Mouse (Mus musculus): ENCODE data around the gene Rpl10. TPM values are rescaled to one million over a fixed set of nuclear protein-coding genes. Genes with fewer than 3 reads are reported as not detected.

The Rpl10 gene
- total and polyA plus RNA-seq, 2 experiments: 1,030 to 1,181 TPM

DNA sequence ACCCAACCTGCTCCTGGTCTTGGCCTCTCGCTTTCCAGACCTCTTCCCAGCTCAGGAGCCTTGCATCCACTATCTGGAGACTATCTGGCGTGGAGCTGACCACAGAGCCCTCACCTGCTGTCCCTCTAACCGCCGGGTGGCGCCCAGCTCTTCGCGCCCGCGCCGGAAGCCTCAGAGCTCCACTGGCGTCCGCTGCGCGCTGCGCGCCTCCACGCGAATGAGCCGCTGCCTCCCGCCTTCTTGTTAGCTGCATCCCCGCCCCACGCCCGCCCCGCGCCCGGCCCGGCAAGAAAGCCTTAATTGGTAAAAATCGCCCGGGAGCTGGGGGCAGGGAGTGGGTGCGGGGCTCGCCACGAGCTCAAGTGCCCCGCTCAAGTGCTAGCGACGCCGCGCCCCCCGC lies 21.0 kb upstream of the Rpl10 start, which contains the start of gene Flna:
Gene Flna, minus strand, starts transcription at position 206 of the 400 bp plus-strand sequence.
- no peaks in the 10 kb centered on the region for H3K36me3 ChIP-seq (ENCODE audit: control insufficient read depth, insufficient read depth, low read length)
- TF ChIP-seq POLR2A (IDR thresholded peaks at IDR 0.05; ENCODE audit: extremely low read depth, insufficient read depth, low read length) (no peak), CTCF (IDR thresholded peaks at IDR 0.05; ENCODE audit: low read depth, low read length) (peak; percentile 58)
- H3K27me3 ChIP-seq (ENCODE audit: control insufficient read depth, insufficient read depth, low read length): no peaks in the 10 kb centered on the region
- no peaks in the 10 kb centered on the region for H3K79me2 ChIP-seq (ENCODE audit: control insufficient read depth, insufficient read depth, low read length)
- DNase-seq (ENCODE audit: extremely low read depth, low read depth, low spot score): no peak
- 0 out of 2 replicates have a peak within 1 kb of the TSS, but pooled peaks have one; percentile 8 for H3K27ac ChIP-seq (replicated peaks; ENCODE audit: insufficient read depth, low read depth, low read length)
- H3K4me1 ChIP-seq (ENCODE audit: control insufficient read depth, insufficient read depth, low read length): peaks cover 3% of the 10 kb centered on the region; the same call in 1 of the 2 replicates
- peak within 1 kb of the TSS; percentile 66 for H3K9ac ChIP-seq (ENCODE audit: low read depth, low read length)
- H3K4me3 ChIP-seq (ENCODE audit: insufficient read depth, low read depth, low read length): peak within 1 kb of the TSS; percentile 50
- WGBS: 2% methylated on average over 20 of the region's 38 CpGs

DNA sequence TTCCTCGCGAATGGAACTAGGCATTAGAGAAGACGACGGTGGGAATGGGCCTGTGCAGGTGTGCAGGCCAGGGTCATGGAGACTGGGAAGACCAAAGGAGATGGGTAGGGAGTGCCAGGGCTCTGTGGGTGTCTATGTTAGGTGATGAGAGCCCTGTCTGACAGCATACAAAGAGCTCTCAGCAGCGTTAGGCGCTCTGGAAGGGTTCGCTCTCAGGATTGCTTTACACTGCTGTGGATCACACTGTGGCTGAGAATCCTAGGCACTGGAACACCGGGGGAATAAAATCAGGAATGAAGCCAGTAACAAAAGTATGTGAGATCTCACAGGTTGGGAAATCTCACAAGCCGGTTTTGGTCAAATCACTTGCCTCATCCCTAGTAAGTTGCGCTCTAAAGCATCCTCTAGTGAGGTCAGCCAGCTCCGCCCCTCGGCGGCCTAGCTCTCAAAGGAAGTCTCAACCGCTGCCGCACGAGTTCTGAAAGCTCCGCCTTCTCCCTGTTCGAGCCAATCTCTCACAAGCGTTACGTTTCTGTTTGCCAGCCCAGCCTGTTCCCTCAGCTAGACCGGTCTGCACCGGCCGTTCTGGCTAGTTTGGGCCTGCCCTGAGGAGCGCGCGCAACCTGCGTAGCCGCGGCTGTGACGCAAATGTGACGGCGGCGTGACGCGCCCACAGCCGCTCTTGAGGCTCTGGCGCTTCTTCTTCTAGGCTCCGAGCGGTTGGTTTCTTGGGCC lies 16.3 kb upstream of the Rpl10 start, which contains the start of gene Emd:
Gene Emd, plus strand, starts transcription at position 535 of the 735 bp plus-strand sequence.
- peaks cover 5% of the 10 kb centered on the region; the same call in 1 of the 2 replicates for H3K4me1 ChIP-seq (ENCODE audit: control insufficient read depth, insufficient read depth, low read length)
- H3K27me3 ChIP-seq (ENCODE audit: control insufficient read depth, insufficient read depth, low read length): no peaks in the 10 kb centered on the region
- TF ChIP-seq POLR2A (IDR thresholded peaks at IDR 0.05; ENCODE audit: extremely low read depth, insufficient read depth, low read length): 0 out of 2 replicates have a peak, but pooled peaks have one; percentile 49
- TF ChIP-seq CTCF (IDR thresholded peaks at IDR 0.05; ENCODE audit: low read depth, low read length): no peak
- peak within 1 kb of the TSS; percentile 82 for H3K9ac ChIP-seq (ENCODE audit: low read depth, low read length)
- DNase-seq (ENCODE audit: extremely low read depth, low read depth, low spot score): peak; percentile 91
- 11% methylated on average over 39 of the region's 39 CpGs for WGBS
- H3K36me3 ChIP-seq (ENCODE audit: control insufficient read depth, insufficient read depth, low read length): peaks cover 3% of the 10 kb centered on the region; the same call in 1 of the 2 replicates
- no peaks in the 10 kb centered on the region for H3K79me2 ChIP-seq (ENCODE audit: control insufficient read depth, insufficient read depth, low read length)
- peak within 1 kb of the TSS; percentile 83 for H3K4me3 ChIP-seq (ENCODE audit: insufficient read depth, low read depth, low read length)
- H3K27ac ChIP-seq (replicated peaks; ENCODE audit: insufficient read depth, low read depth, low read length): peak within 1 kb of the TSS; percentile 68

DNA sequence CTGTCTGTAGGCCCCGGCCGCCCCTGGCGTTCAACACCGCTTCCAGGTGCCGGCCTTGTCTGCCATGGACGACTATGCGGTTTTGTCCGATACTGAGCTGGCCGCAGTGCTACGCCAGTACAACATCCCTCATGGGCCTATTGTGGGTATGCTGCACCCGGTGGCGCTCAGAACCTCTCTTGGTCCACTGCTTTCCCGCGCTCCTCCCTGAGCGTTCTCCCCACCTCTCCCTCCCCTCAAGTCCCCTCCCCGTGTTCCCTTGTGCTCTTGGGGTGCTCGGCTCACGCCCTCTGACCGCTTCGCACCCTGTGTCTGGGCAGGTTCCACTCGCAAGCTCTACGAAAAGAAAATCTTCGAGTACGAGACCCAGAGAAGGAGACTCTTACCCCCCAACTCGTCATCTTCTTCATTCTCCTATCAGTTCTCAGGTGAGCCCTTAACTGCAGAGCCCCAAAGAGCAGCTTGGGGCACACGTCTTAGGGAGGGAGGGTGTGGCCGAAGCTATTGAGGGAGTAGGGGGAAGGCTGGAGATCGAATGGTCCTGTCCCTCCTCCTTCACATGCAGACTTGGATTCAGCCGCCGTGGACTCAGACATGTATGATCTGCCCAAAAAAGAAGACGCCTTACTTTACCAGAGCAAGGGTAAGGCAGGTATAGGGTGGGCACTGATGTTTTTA lies 15.6 kb upstream of the Rpl10 start:
- Histone ChIP-seq H3K27ac (replicated peaks; ENCODE audit: insufficient read depth, low read depth, low read length) (peak overlapping the region; percentile 68), H3K27me3 (ENCODE audit: control insufficient read depth, insufficient read depth, low read length) (no peaks in the 10 kb centered on the region), H3K9ac (ENCODE audit: low read depth, low read length) (peak overlapping the region; percentile 82), H3K4me3 (ENCODE audit: insufficient read depth, low read depth, low read length) (peak overlapping the region; percentile 83), H3K4me1 (ENCODE audit: control insufficient read depth, insufficient read depth, low read length) (peaks cover 4% of the 10 kb centered on the region; the same call in 1 of the 2 replicates), H3K79me2 (ENCODE audit: control insufficient read depth, insufficient read depth, low read length) (no peaks in the 10 kb centered on the region), H3K36me3 (ENCODE audit: control insufficient read depth, insufficient read depth, low read length) (peaks cover 3% of the 10 kb centered on the region; the same call in 1 of the 2 replicates)
- no peak for DNase-seq (ENCODE audit: extremely low read depth, low read depth, low spot score)
- WGBS: 3% methylated on average over 28 of the region's 31 CpGs
- TF ChIP-seq CTCF (IDR thresholded peaks at IDR 0.05; ENCODE audit: low read depth, low read length) (no peak), POLR2A (IDR thresholded peaks at IDR 0.05; ENCODE audit: extremely low read depth, insufficient read depth, low read length) (no peak)

DNA sequence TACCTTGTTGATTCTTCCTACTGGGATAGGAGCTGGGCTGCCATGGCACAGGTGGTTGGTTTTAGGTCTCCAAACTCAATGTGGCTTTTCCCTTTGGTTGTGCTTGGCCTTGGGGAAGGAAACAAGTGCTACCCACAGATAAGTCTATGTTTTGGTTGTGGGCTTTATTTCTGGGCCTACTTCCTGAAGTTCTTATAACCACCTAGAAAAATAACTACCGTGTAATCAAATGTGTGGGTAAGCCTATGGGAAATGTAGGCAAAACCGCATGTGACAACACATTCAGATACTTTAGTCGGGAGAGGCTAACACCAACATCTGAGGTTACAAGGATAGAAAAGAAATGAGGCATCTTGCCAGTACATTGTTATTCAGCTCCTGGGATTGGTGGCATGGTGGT lies 12.9 kb upstream of the Rpl10 start:
- H3K4me1 ChIP-seq (ENCODE audit: control insufficient read depth, insufficient read depth, low read length): 0 out of 2 replicates have a peak, but pooled peaks cover 3% of the 10 kb centered on the region
- H3K27me3 ChIP-seq (ENCODE audit: control insufficient read depth, insufficient read depth, low read length): no peaks in the 10 kb centered on the region
- peaks cover 3% of the 10 kb centered on the region; the same call in 1 of the 2 replicates for H3K36me3 ChIP-seq (ENCODE audit: control insufficient read depth, insufficient read depth, low read length)
- H3K79me2 ChIP-seq (ENCODE audit: control insufficient read depth, insufficient read depth, low read length): no peaks in the 10 kb centered on the region
- TF ChIP-seq POLR2A (IDR thresholded peaks at IDR 0.05; ENCODE audit: extremely low read depth, insufficient read depth, low read length) (no peak), CTCF (IDR thresholded peaks at IDR 0.05; ENCODE audit: low read depth, low read length) (no peak)
- DNase-seq (ENCODE audit: extremely low read depth, low read depth, low spot score): no peak
- no peak overlapping the region for H3K4me3 ChIP-seq (ENCODE audit: insufficient read depth, low read depth, low read length)
- WGBS: 97% methylated on average over 3 of the region's 3 CpGs
- H3K27ac ChIP-seq (replicated peaks; ENCODE audit: insufficient read depth, low read depth, low read length): no peak overlapping the region
- no peak overlapping the region for H3K9ac ChIP-seq (ENCODE audit: low read depth, low read length)

DNA sequence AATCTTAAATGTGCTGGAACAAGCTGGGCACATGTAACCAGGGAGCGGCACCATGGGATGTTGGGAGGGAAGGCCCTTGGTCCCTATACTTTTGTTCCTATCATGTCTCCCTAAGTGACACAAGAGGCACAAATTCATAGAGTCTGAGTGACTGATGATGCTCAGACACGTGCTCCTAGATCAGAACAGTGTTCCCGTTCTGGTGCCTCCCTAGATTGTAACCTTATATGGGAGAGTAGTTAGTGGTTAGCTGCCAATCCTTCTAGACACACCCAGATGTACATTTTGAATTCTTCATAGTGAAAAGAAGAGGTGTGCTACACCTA lies 913 bp upstream of the Rpl10 start:
- no peak for DNase-seq (ENCODE audit: extremely low read depth, low read depth, low spot score)
- Histone ChIP-seq H3K27ac (replicated peaks; ENCODE audit: insufficient read depth, low read depth, low read length) (peak overlapping the region; percentile 93), H3K27me3 (ENCODE audit: control insufficient read depth, insufficient read depth, low read length) (no peaks in the 10 kb centered on the region), H3K36me3 (ENCODE audit: control insufficient read depth, insufficient read depth, low read length) (peaks cover 14% of the 10 kb centered on the region), H3K79me2 (ENCODE audit: control insufficient read depth, insufficient read depth, low read length) (no peaks in the 10 kb centered on the region), H3K4me1 (ENCODE audit: control insufficient read depth, insufficient read depth, low read length) (peaks cover 3% of the 10 kb centered on the region; the same call in 1 of the 2 replicates), H3K9ac (ENCODE audit: low read depth, low read length) (peak overlapping the region; percentile 77), H3K4me3 (ENCODE audit: insufficient read depth, low read depth, low read length) (peak overlapping the region; percentile 70)
- TF ChIP-seq CTCF (IDR thresholded peaks at IDR 0.05; ENCODE audit: low read depth, low read length) (no peak), POLR2A (IDR thresholded peaks at IDR 0.05; ENCODE audit: extremely low read depth, insufficient read depth, low read length) (no peak)
- WGBS: 24% methylated on average over 3 of the region's 3 CpGs
